Mouse (Mus musculus): ENCODE data around the gene Cdc5l. TPM values are rescaled to one million over a fixed set of nuclear protein-coding genes. Genes with fewer than 3 reads are reported as not detected.

The Cdc5l gene
- 39.8 TPM for polyA plus RNA-seq (2014; fragmentation: Illumina TruSeq; extraction: RNeasy Lipid Tissue Mini Kit (QIAGEN cat#74804); ENCODE audit: low read depth, low replicate concordance)

GRCm38 (mm10) chr17:45433419-45434261 is at the start of gene Cdc5l:
TSS of gene Cdc5l (minus strand) at chr17:45433737.

GRCm38 (mm10) chr17:45474669-45475465 is 41.3 kb upstream of the Cdc5l start, which contains the start of gene Spats1:
TSS of gene Spats1 (minus strand) at chr17:45475415.

Other genes starting within 250 kb of the Cdc5l start
- gene Spats1, start 41.7 kb upstream of the Cdc5l start, polyA plus RNA-seq (2014; fragmentation: Illumina TruSeq; extraction: RNeasy Lipid Tissue Mini Kit (QIAGEN cat#74804); ENCODE audit: low read depth, low replicate concordance), result 0.31 TPM
- 18.6 TPM for gene Aars2, start 73.1 kb upstream of the Cdc5l start, polyA plus RNA-seq (2014; fragmentation: Illumina TruSeq; extraction: RNeasy Lipid Tissue Mini Kit (QIAGEN cat#74804); ENCODE audit: low read depth, low replicate concordance)
- not detected for gene Tcte1, start 89.7 kb upstream of the Cdc5l start, polyA plus RNA-seq (2014; fragmentation: Illumina TruSeq; extraction: RNeasy Lipid Tissue Mini Kit (QIAGEN cat#74804); ENCODE audit: low read depth, low replicate concordance)
- gene Tmem151b, start 115.9 kb upstream of the Cdc5l start, polyA plus RNA-seq (2014; fragmentation: Illumina TruSeq; extraction: RNeasy Lipid Tissue Mini Kit (QIAGEN cat#74804); ENCODE audit: low read depth, low replicate concordance), result not detected
- 1.9 TPM for gene Nfkbie, start 122.0 kb upstream of the Cdc5l start, polyA plus RNA-seq (2014; fragmentation: Illumina TruSeq; extraction: RNeasy Lipid Tissue Mini Kit (QIAGEN cat#74804); ENCODE audit: low read depth, low replicate concordance)
- 27.8 TPM for gene Slc35b2, start 130.1 kb upstream of the Cdc5l start, polyA plus RNA-seq (2014; fragmentation: Illumina TruSeq; extraction: RNeasy Lipid Tissue Mini Kit (QIAGEN cat#74804); ENCODE audit: low read depth, low replicate concordance)
- 1,229 TPM for gene Hsp90ab1, start 139.5 kb upstream of the Cdc5l start, polyA plus RNA-seq (2014; fragmentation: Illumina TruSeq; extraction: RNeasy Lipid Tissue Mini Kit (QIAGEN cat#74804); ENCODE audit: low read depth, low replicate concordance)
- 99.8 TPM for gene Slc29a1, start 165.9 kb upstream of the Cdc5l start, polyA plus RNA-seq (2014; fragmentation: Illumina TruSeq; extraction: RNeasy Lipid Tissue Mini Kit (QIAGEN cat#74804); ENCODE audit: low read depth, low replicate concordance)
- not detected for gene Mymx, start 168.4 kb upstream of the Cdc5l start, polyA plus RNA-seq (2014; fragmentation: Illumina TruSeq; extraction: RNeasy Lipid Tissue Mini Kit (QIAGEN cat#74804); ENCODE audit: low read depth, low replicate concordance)
- 2.1 TPM for gene Capn11, start 225.6 kb upstream of the Cdc5l start, polyA plus RNA-seq (2014; fragmentation: Illumina TruSeq; extraction: RNeasy Lipid Tissue Mini Kit (QIAGEN cat#74804); ENCODE audit: low read depth, low replicate concordance)